Mouse (Mus musculus) embryonic facial prominence, embryonic 11.5 days (tissue): ENCODE measurements around the gene Syngap1. TPM values are rescaled to one million over a fixed set of nuclear protein-coding genes. Genes with fewer than 3 reads are reported as not detected.
"Not testable (repeated sequence)": the region's sequence is repeated elsewhere in the genome, so short reads cannot be mapped to it uniquely, and the experiment has no call there.

Experiments used
- ATAC-seq: fragments of 200-750 bp; cut with Nextera tagmentation; replicated peaks from 2 replicates; pipeline ENCODE4 v1.8.0; 2017; ENCODE audit warnings: low read depth; ENCODE audit not compliant: insufficient number of reproducible peaks, low FRiP score, low TSS enrichment
- DNase-seq: peaks from one replicate; pipeline ENCODE4 v3.0.0-alpha.2; 2015; ENCODE audit warnings: low spot score
- H3K27ac ChIP-seq: fragments of 300-500 bp; sonication (generic); replicated peaks from 2 replicates; pipeline ENCODE4 v1.5.1; 2014; ENCODE audit warnings: mild to moderate bottlenecking, low read depth, low read length, control low read depth
- H3K27me3 ChIP-seq: fragments of 300-500 bp; sonication (generic); 2 replicates; pipeline ENCODE4 v1.6.1; 2014; ENCODE audit warnings: mild to moderate bottlenecking, low read length, moderate library complexity, mixed read lengths; ENCODE audit not compliant: control insufficient read depth, insufficient read depth
- H3K36me3 ChIP-seq: fragments of 300-500 bp; sonication (generic); replicated peaks from 2 replicates; pipeline ENCODE4 v1.6.1; 2014; ENCODE audit warnings: low read depth, mild to moderate bottlenecking, low read length, moderate library complexity, mixed read lengths; ENCODE audit not compliant: control insufficient read depth, insufficient read depth
- H3K4me1 ChIP-seq: fragments of 300-500 bp; sonication (generic); 2 replicates; pipeline ENCODE4 v1.6.1; 2014; ENCODE audit warnings: low read length, mixed read lengths; ENCODE audit not compliant: control insufficient read depth, insufficient read depth
- H3K4me2 ChIP-seq: fragments of 300-500 bp; sonication (generic); 2 replicates; pipeline ENCODE4 v1.6.1; 2014; ENCODE audit warnings: low read depth, mild to moderate bottlenecking, control low read depth, low read length, moderate library complexity
- H3K4me3 ChIP-seq: fragments of 300-500 bp; sonication (generic); 2 replicates; pipeline ENCODE4 v1.5.1; 2014; ENCODE audit warnings: low read depth, low read length, control low read depth
- H3K9ac ChIP-seq: fragments of 300-500 bp; sonication (generic); replicated peaks from 2 replicates; pipeline ENCODE4 v1.6.1; 2014; ENCODE audit warnings: mild to moderate bottlenecking, control low read depth, low read length
- H3K9me3 ChIP-seq: fragments of 300-500 bp; sonication (generic); replicated peaks from 2 replicates; pipeline ENCODE4 v1.6.1; 2016; ENCODE audit warnings: mild to moderate bottlenecking, low read length, inconsistent platforms, mixed read lengths; ENCODE audit not compliant: control insufficient read depth
- WGBS: fragments of 180-500 bp; shearing (Covaris S2); extraction: QIAGEN DNeasy Blood & Tissue Kit; methylation state at CpG from one replicate; pipeline ENCODE4 v1.1.7; 2014; 5-methylcytosine and 5-hydroxymethylcytosine counted together
- polyA plus RNA-seq: library from polyadenylated mRNA; unstranded; fragments of >200 nt; fragmentation: Nextera tagmentation; extraction: Ambion mirVana; gene quantifications from 2 replicates; pipeline ENCODE4 v1.2.1, GENCODE M21; 2014

The Syngap1 gene
- 2.3 and 2.8 TPM in 2 replicates for polyA plus RNA-seq

- peak within 1 kb of the TSS; percentile 84 for H3K4me2 ChIP-seq
- peak within 1 kb of the TSS; percentile 72 for H3K9ac ChIP-seq
- H3K36me3 ChIP-seq: no peaks in the 10 kb centered on the region
- H3K9me3 ChIP-seq: no peaks in the 10 kb centered on the region
- H3K4me3 ChIP-seq: peak within 1 kb of the TSS; percentile 60
- H3K27me3 ChIP-seq: no peaks in the 10 kb centered on the region
- peak; percentile 70 for DNase-seq
- H3K4me1 ChIP-seq: peaks cover 13% of the 10 kb centered on the region
- H3K27ac ChIP-seq: peak within 1 kb of the TSS; percentile 77
- 2% methylated on average over 16 of the region's 24 CpGs for WGBS
- ATAC-seq: 0 out of 2 replicates have a peak, but pooled peaks have one; percentile 12
Observed at GRCm38 (mm10) chr17:26941031-26941789, at the start of gene Syngap1. Gene Syngap1 (plus strand): TSS chr17:26941253.

- H3K27me3 ChIP-seq: no peaks in the 10 kb centered on the region
- no peaks in the 10 kb centered on the region for H3K9me3 ChIP-seq
- no peaks in the 10 kb centered on the region for H3K4me1 ChIP-seq
- no peak overlapping the region for H3K4me3 ChIP-seq
- DNase-seq (no peak), ATAC-seq (peak; percentile 82)
- no peak overlapping the region for H3K9ac ChIP-seq
- no peaks in the 10 kb centered on the region for H3K36me3 ChIP-seq
- no peak overlapping the region for H3K27ac ChIP-seq
- WGBS: 52% methylated on average over 16 of the region's 16 CpGs
- H3K4me2 ChIP-seq: no peak overlapping the region
Observed at GRCm38 (mm10) chr17:26892635-26893375, 48.2 kb upstream of the Syngap1 start.

GRCm38 (mm10) chr17:26893492-26893891 lies 47.6 kb upstream of the Syngap1 start:
- no peak overlapping the region for H3K9ac ChIP-seq
- H3K9me3 ChIP-seq: no peaks in the 10 kb centered on the region
- no peaks in the 10 kb centered on the region for H3K36me3 ChIP-seq
- ATAC-seq: no peak
- no peak for DNase-seq
- H3K4me2 ChIP-seq: no peak overlapping the region
- 54% methylated on average over 6 of the region's 6 CpGs for WGBS
- H3K4me3 ChIP-seq: no peak overlapping the region
- no peaks in the 10 kb centered on the region for H3K27me3 ChIP-seq
- no peaks in the 10 kb centered on the region for H3K4me1 ChIP-seq
- H3K27ac ChIP-seq: no peak overlapping the region

GRCm38 (mm10) chr17:26894342-26894741 lies 46.7 kb upstream of the Syngap1 start:
- Histone ChIP-seq H3K9ac (no peak overlapping the region), H3K36me3 (no peaks in the 10 kb centered on the region), H3K27me3 (no peaks in the 10 kb centered on the region), H3K4me1 (no peaks in the 10 kb centered on the region), H3K9me3 (no peaks in the 10 kb centered on the region), H3K4me3 (no peak overlapping the region), H3K4me2 (no peak overlapping the region), H3K27ac (no peak overlapping the region)
- whole genome bisulfite sequencing: 84% methylated on average over 6 of the region's 6 CpGs
- no peak for ATAC-seq
- DNase-seq: no peak

- Histone ChIP-seq H3K27ac (no peak overlapping the region), H3K36me3 (no peaks in the 10 kb centered on the region), H3K4me1 (no peaks in the 10 kb centered on the region), H3K4me3 (no peak overlapping the region), H3K9me3 (no peaks in the 10 kb centered on the region), H3K4me2 (no peak overlapping the region), H3K27me3 (no peaks in the 10 kb centered on the region), H3K9ac (no peak overlapping the region)
- DNase-seq (peak; percentile 78), ATAC-seq (peak; percentile 51; the same call in 1 of the 2 replicates)
- WGBS: 16% methylated on average over 10 of the region's 10 CpGs
Observed at GRCm38 (mm10) chr17:26895578-26895977, 45.5 kb upstream of the Syngap1 start.

- 83% methylated on average over 6 of the region's 6 CpGs for WGBS
- no peak for ATAC-seq
- no peak overlapping the region for H3K4me3 ChIP-seq
Observed at GRCm38 (mm10) chr17:26900916-26901315, 40.1 kb upstream of the Syngap1 start.

GRCm38 (mm10) chr17:26904320-26904719 lies 36.7 kb upstream of the Syngap1 start:
- Histone ChIP-seq H3K36me3 (no peaks in the 10 kb centered on the region), H3K9ac (no peak overlapping the region), H3K27ac (no peak overlapping the region), H3K4me3 (no peak overlapping the region), H3K27me3 (no peaks in the 10 kb centered on the region), H3K9me3 (no peaks in the 10 kb centered on the region), H3K4me1 (no peaks in the 10 kb centered on the region), H3K4me2 (no peak overlapping the region)
- ATAC-seq: no peak
- 62% methylated on average over 5 of the region's 5 CpGs for WGBS
- DNase-seq: no peak

More at GRCm38 (mm10) chr17:26900916-26901315, 40.1 kb upstream of the Syngap1 start:
- Histone ChIP-seq H3K4me2 (no peak overlapping the region), H3K9me3 (no peaks in the 10 kb centered on the region), H3K36me3 (no peaks in the 10 kb centered on the region), H3K4me1 (no peaks in the 10 kb centered on the region), H3K27me3 (no peaks in the 10 kb centered on the region), H3K27ac (no peak overlapping the region), H3K9ac (no peak overlapping the region)
- DNase-seq: no peak

- H3K4me1 ChIP-seq, H3K27ac ChIP-seq, ATAC-seq, DNase-seq, H3K9me3 ChIP-seq, H3K36me3 ChIP-seq, H3K4me3 ChIP-seq, H3K27me3 ChIP-seq, H3K9ac ChIP-seq, H3K4me2 ChIP-seq: not testable (repeated sequence)
- WGBS: 94% methylated on average over 14 of the region's 15 CpGs
Observed at GRCm38 (mm10) chr17:26907506-26907905, 33.5 kb upstream of the Syngap1 start.
